Comparison of ENCODE assay signal across 32 mouse cellular contexts in genomic region chr2:157936676-157937075, GRCm38 (mm10). TPM values are rescaled to one million over a fixed set of nuclear protein-coding genes. Genes with fewer than 3 reads are reported as not detected.
DNase-seq lines count a peak whose midpoint lies in the region; ATAC-seq and TF ChIP-seq lines count a peak whose summit lies in the region.
"Had no signal": no experiment of that assay in that cellular context is flagged by ENCODE, and none has a peak within 500 bp of the region (broad histone marks: within the 10 kb centered on the region; RNA-seq: fewer than 3 reads in every experiment).

No protein-coding gene starts in this region.

- no peaks in the 10 kb centered on the region for H3K36me3 ChIP-seq in intestine, postnatal 0 days (ENCODE audit: control insufficient read depth, insufficient read depth)
- H3K36me3 ChIP-seq in intestine, embryonic 16.5 days (ENCODE audit: control insufficient read depth, insufficient read depth, low read length) = no peaks in the 10 kb centered on the region
- H3K36me3 ChIP-seq in midbrain, postnatal 0 days (ENCODE audit: insufficient read depth, low read length) = peaks cover 32% of the 10 kb centered on the region
- peaks cover 16% of the 10 kb centered on the region for H3K36me3 ChIP-seq in midbrain, embryonic 13.5 days
- H3K36me3 ChIP-seq: forebrain, embryonic 12.5 days; hindbrain, embryonic 12.5 days; kidney, embryonic 15.5 days; limb, embryonic 10.5 days; limb, embryonic 15.5 days; liver, embryonic 15.5 days; lung, embryonic 15.5 days; stomach, embryonic 15.5 days had no signal

- no peak for DNase-seq in midbrain, postnatal 0 days (ENCODE audit: low spot score)
- peak; percentile 72 for DNase-seq in ZHBTc4 (ENCODE audit: low read depth, low spot score)
- no peak for DNase-seq in gastrocnemius, postnatal 10 days
- no peak for DNase-seq in right cerebral cortex, postnatal 25 days
- DNase-seq: adrenal gland, postnatal 14 days; cerebellum, adult 11-12 months; cerebellum, postnatal 10 days; gastrocnemius, postnatal 14 days; heart, adult 18-20 months; heart, postnatal 36 days; kidney, adult 18-20 months; kidney, postnatal 4 days; layer of hippocampus, adult 9-11 months; thymus, adult 2 months; thymus, postnatal 36 days had no signal

- H3K4me1 ChIP-seq in intestine, postnatal 0 days (replicated peaks; ENCODE audit: control insufficient read depth, insufficient read depth, low read length) = 0 out of 2 replicates have a peak, but pooled peaks cover 2% of the 10 kb centered on the region
- H3K4me1 ChIP-seq in intestine, embryonic 16.5 days (ENCODE audit: control insufficient read depth, insufficient read depth, low read length) = peaks cover 24% of the 10 kb centered on the region
- peaks cover 9% of the 10 kb centered on the region; the same call in 1 of the 2 replicates for H3K4me1 ChIP-seq in midbrain, postnatal 0 days (ENCODE audit: insufficient read depth, low read length)
- H3K4me1 ChIP-seq in midbrain, embryonic 13.5 days (replicated peaks) = peaks cover 34% of the 10 kb centered on the region

- H3K4me3 ChIP-seq in intestine, postnatal 0 days (ENCODE audit: low read depth, low read length) = no peak overlapping the region
- no peak overlapping the region for H3K4me3 ChIP-seq in intestine, embryonic 16.5 days (ENCODE audit: low read length)
- no peak overlapping the region for H3K4me3 ChIP-seq in midbrain, postnatal 0 days (ENCODE audit: low read depth, low read length)
- H3K4me3 ChIP-seq in midbrain, embryonic 13.5 days (replicated peaks) = no peak overlapping the region
- H3K4me3 ChIP-seq: erythroblast, embryonic 14.5 days; forebrain, embryonic 12.5 days; hindbrain, embryonic 12.5 days; kidney, embryonic 15.5 days; limb, embryonic 10.5 days; limb, embryonic 15.5 days; liver, embryonic 15.5 days; lung, embryonic 15.5 days; megakaryocyte, embryonic 14.5 days; midbrain, embryonic 12.5 days; stomach, embryonic 15.5 days had no signal

- no peak for ATAC-seq in intestine, postnatal 0 days
- ATAC-seq in intestine, embryonic 16.5 days = no peak
- ATAC-seq in midbrain, postnatal 0 days (ENCODE audit: low FRiP score) = no peak
- no peak for ATAC-seq in midbrain, embryonic 13.5 days

- H3K27me3 ChIP-seq in intestine, postnatal 0 days (replicated peaks; ENCODE audit: control insufficient read depth, insufficient read depth, low read length) = peaks cover 42% of the 10 kb centered on the region
- H3K27me3 ChIP-seq in intestine, embryonic 16.5 days (replicated peaks; ENCODE audit: control insufficient read depth, insufficient read depth, low read length) = peaks cover 18% of the 10 kb centered on the region
- no peaks in the 10 kb centered on the region for H3K27me3 ChIP-seq in midbrain, postnatal 0 days (ENCODE audit: insufficient read depth, low read length)
- H3K27me3 ChIP-seq in midbrain, embryonic 13.5 days = peaks cover 20% of the 10 kb centered on the region

- TF ChIP-seq CTCF in intestine, postnatal 0 days (IDR thresholded peaks at IDR 0.05; ENCODE audit: low read depth) = peak; percentile 17; the same call in 1 of the 2 replicates
- peak; percentile 56 for TF ChIP-seq CTCF in midbrain, postnatal 0 days (IDR thresholded peaks at IDR 0.05)

- H3K9ac ChIP-seq in intestine, postnatal 0 days (ENCODE audit: low read depth, low read length) = no peak overlapping the region
- H3K9ac ChIP-seq in intestine, embryonic 16.5 days (ENCODE audit: low read depth, low read length) = no peak overlapping the region
- H3K9ac ChIP-seq in midbrain, postnatal 0 days (replicated peaks; ENCODE audit: low read length, poor library complexity, severe bottlenecking) = no peak overlapping the region
- no peak overlapping the region for H3K9ac ChIP-seq in midbrain, embryonic 13.5 days (replicated peaks)
- H3K9ac ChIP-seq: forebrain, embryonic 12.5 days; hindbrain, embryonic 12.5 days; kidney, embryonic 15.5 days; limb, embryonic 15.5 days; liver, embryonic 15.5 days; lung, embryonic 15.5 days; midbrain, embryonic 12.5 days; stomach, embryonic 15.5 days had no signal

- no peak overlapping the region for H3K27ac ChIP-seq in intestine, postnatal 0 days (ENCODE audit: low read depth, low read length)
- H3K27ac ChIP-seq in intestine, embryonic 16.5 days (ENCODE audit: low read length) = no peak overlapping the region
- no peak overlapping the region for H3K27ac ChIP-seq in midbrain, postnatal 0 days (ENCODE audit: low read depth, low read length)
- no peak overlapping the region for H3K27ac ChIP-seq in midbrain, embryonic 13.5 days
- H3K27ac ChIP-seq: forebrain, embryonic 12.5 days; hindbrain, embryonic 12.5 days; kidney, embryonic 15.5 days; limb, embryonic 10.5 days; limb, embryonic 15.5 days; liver, embryonic 15.5 days; lung, embryonic 15.5 days; midbrain, embryonic 12.5 days; stomach, embryonic 15.5 days had no signal

- no peaks in the 10 kb centered on the region for H3K9me3 ChIP-seq in intestine, postnatal 0 days (ENCODE audit: control insufficient read depth)
- H3K9me3 ChIP-seq in intestine, embryonic 16.5 days (ENCODE audit: control insufficient read depth, low read length) = no peaks in the 10 kb centered on the region
- H3K9me3 ChIP-seq in midbrain, postnatal 0 days (ENCODE audit: low read length) = no peaks in the 10 kb centered on the region
- H3K9me3 ChIP-seq in midbrain, embryonic 13.5 days = no peaks in the 10 kb centered on the region
- H3K9me3 ChIP-seq: forebrain, embryonic 12.5 days; hindbrain, embryonic 12.5 days; kidney, embryonic 15.5 days; limb, embryonic 10.5 days; limb, embryonic 15.5 days; liver, embryonic 15.5 days; lung, embryonic 15.5 days; midbrain, embryonic 12.5 days; stomach, embryonic 15.5 days had no signal

- WGBS in intestine, postnatal 0 days = 80% methylated on average over 4 of the region's 4 CpGs
- 80% methylated on average over 4 of the region's 4 CpGs for WGBS in intestine, embryonic 16.5 days
- 85% methylated on average over 4 of the region's 4 CpGs for WGBS in midbrain, postnatal 0 days
- WGBS in midbrain, embryonic 13.5 days = 84% methylated on average over 4 of the region's 4 CpGs

- H3K4me2 ChIP-seq in intestine, postnatal 0 days (replicated peaks; ENCODE audit: low read depth) = no peak overlapping the region
- H3K4me2 ChIP-seq in intestine, embryonic 16.5 days (ENCODE audit: low read depth, low read length) = no peak overlapping the region
- H3K4me2 ChIP-seq in midbrain, postnatal 0 days (ENCODE audit: low read depth, low read length, poor library complexity, severe bottlenecking) = no peak overlapping the region
- no peak overlapping the region for H3K4me2 ChIP-seq in midbrain, embryonic 13.5 days (replicated peaks)
- H3K4me2 ChIP-seq: forebrain, embryonic 12.5 days; heart, embryonic 11.5 days; hindbrain, embryonic 12.5 days; kidney, embryonic 15.5 days; limb, embryonic 15.5 days; liver, embryonic 15.5 days; lung, embryonic 15.5 days; midbrain, embryonic 12.5 days; stomach, embryonic 15.5 days had no signal

RNA-seq across cellular contexts. Expression of gene Vstm2l, which starts 22.2 kb away (rescaled TPM):
- polyA plus RNA-seq in intestine, postnatal 0 days (2015; fragmentation: Nextera tagmentation; extraction: Ambion mirVana) = 0.75 and 0.90 TPM in 2 replicates
- polyA plus RNA-seq in intestine, embryonic 16.5 days (2015; fragmentation: Nextera tagmentation; extraction: Ambion mirVana) = 0.10 TPM in 1 of 2 replicates, not detected in the other
- total RNA-seq in midbrain, postnatal 0 days (2014; rRNA removed) = 349 and 393 TPM in 2 replicates
- polyA plus RNA-seq in midbrain, postnatal 0 days (2015; fragmentation: Nextera tagmentation; extraction: Ambion mirVana) = 57.0 and 61.8 TPM in 2 replicates
- 11.3 and 19.3 TPM in 2 replicates for polyA plus RNA-seq in midbrain, embryonic 13.5 days (2015; fragmentation: Nextera tagmentation; extraction: Ambion mirVana)
- total RNA-seq in gastrocnemius, postnatal 10 days (2021) = under 1 TPM; 0.40 to 0.45 TPM
- total RNA-seq: gastrocnemius, postnatal 14 days; monocyte, adult 5-6 weeks had no signal
- polyA plus RNA-seq: erythroblast, embryonic 14.5 days; heart, embryonic 16.5 days; limb, embryonic 10.5 days; liver, embryonic 15.5 days had no signal
